Mouse (Mus musculus): ENCODE measurements around the gene Otx2. TPM values are rescaled to one million over a fixed set of nuclear protein-coding genes. Genes with fewer than 3 reads are reported as not detected.

Gene Otx2
- polyA plus RNA-seq, 1 experiment, result not detected

DNA sequence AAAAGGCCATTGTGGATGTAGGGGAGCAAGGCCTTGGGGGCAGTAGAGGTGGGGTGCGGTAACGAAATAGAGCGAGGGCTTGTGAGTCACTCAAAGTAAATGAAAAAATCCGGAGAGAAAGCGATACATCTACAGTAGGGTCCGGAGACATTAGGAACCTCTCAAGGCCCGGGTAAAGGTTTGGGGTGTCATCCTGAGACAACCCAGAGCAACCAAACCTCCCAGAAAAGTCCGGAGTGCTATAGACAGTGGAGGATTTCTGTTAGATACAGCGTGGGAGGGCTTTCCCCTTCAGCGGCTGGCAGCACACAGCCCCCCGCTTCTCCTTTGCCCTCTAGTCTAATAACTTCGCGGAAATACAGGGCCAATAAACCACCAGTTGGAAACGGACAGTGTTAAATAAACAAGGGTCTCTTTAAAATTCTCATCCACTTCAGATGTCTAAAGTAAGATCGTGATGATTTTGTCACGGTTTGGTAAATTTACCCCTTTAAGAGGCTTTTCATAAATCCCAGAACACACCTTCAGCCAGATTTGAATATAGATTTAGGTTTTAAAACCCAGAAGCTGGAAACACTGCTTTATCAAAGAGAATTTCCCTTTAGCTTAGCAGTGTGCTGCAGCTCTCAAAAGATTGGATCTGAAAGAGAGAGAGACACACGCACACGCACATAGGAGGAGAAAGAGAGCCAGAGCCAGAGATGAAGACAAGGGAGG lies 3.9 kb downstream of the Otx2 start:
- TF ChIP-seq CTCF (IDR thresholded peaks at IDR 0.05; ENCODE audit: low read depth, low read length), result no peak
- no peak for TF ChIP-seq POLR2A (IDR thresholded peaks at IDR 0.05; ENCODE audit: borderline replicate concordance, low read depth, low read length)
- H3K4me3 ChIP-seq (ENCODE audit: insufficient read depth, low read length), result no peak overlapping the region

DNA sequence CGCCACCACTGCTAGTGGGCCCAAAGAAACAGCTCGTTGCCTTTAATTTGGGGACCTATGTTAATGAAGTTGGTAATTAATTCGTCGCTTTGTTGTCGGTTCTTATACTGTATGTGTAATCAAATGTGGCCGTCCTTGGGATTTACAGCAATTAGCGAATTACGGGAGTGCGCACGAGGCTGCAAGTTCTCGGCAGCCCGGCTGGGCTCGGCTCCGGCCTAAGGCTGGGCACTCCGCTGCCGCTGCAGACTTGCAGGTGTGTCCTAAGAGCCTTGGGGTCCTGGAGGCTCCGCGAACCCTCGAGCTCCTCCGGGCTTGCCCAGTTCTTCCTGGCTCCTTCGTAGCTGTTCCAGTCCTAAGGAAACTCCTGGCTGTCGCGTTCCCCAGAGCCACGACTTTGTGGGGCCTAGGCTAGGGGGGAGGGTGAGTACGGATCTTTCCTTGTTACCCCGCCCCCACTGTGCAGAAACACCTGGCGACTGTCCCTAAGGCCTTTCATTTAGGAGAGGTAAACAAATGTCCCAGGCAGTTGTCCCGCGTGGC lies 4.8 kb downstream of the Otx2 start:
- H3K4me1 ChIP-seq (ENCODE audit: control insufficient read depth, insufficient read depth, low read length), result no peaks in the 10 kb centered on the region
- H3K4me3 ChIP-seq (ENCODE audit: insufficient read depth, low read length), result no peak overlapping the region
- no peak overlapping the region for H3K27ac ChIP-seq (ENCODE audit: insufficient read depth, low read depth, low read length)
- TF ChIP-seq POLR2A (IDR thresholded peaks at IDR 0.05; ENCODE audit: borderline replicate concordance, low read depth, low read length) (no peak), CTCF (IDR thresholded peaks at IDR 0.05; ENCODE audit: low read depth, low read length) (no peak)

More for the DNA sequence above, 3.9 kb downstream of the Otx2 start:
- no peak overlapping the region for H3K27ac ChIP-seq (ENCODE audit: insufficient read depth, low read depth, low read length)
- no peaks in the 10 kb centered on the region for H3K4me1 ChIP-seq (ENCODE audit: control insufficient read depth, insufficient read depth, low read length)

DNA sequence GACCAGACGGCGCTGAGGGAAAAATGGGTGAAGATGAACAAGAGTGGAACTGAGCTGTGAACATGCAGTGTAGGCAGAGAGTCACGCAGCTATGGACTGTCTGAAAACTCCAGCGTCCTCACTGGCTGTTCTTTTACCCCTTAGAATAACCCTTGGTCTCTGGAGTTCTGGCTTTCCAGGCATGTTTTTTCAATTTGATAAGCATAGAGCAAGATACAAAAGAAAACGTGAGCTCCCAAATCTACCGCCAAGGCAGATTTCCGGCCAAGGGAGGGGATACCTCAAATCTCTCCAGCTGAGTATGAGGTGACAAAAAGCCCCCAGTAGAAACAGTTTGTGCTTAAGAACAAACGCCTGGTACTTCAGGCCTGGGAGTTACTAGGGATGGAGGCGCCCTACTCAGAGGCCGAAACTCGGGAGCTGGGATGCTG lies 5.6 kb downstream of the Otx2 start:
- no peak overlapping the region for H3K27ac ChIP-seq (ENCODE audit: insufficient read depth, low read depth, low read length)
- no peak for TF ChIP-seq POLR2A (IDR thresholded peaks at IDR 0.05; ENCODE audit: borderline replicate concordance, low read depth, low read length)
- TF ChIP-seq CTCF (IDR thresholded peaks at IDR 0.05; ENCODE audit: low read depth, low read length), result no peak
- H3K4me3 ChIP-seq (ENCODE audit: insufficient read depth, low read length), result no peak overlapping the region
- no peaks in the 10 kb centered on the region for H3K4me1 ChIP-seq (ENCODE audit: control insufficient read depth, insufficient read depth, low read length)

DNA sequence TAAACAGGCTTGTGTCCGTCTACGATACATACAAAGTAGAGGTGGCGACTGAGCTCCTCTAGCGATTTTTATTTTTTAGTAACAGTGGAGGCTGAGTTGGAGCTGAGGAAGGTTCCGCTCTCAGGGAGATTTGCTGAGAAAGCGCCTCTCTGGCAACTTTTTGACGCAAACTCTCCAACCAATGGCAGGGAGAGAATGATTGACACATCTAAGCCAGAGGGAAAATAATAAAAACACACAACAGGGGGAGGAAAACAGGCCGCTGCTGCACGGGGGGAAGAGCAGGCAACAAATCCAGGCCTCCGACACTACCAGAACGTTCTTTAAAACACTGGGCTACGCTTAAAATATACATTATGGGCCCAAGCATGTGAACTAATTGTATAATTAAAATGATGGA lies 6.2 kb downstream of the Otx2 start:
- Histone ChIP-seq H3K27ac (ENCODE audit: insufficient read depth, low read depth, low read length) (no peak overlapping the region), H3K4me1 (ENCODE audit: control insufficient read depth, insufficient read depth, low read length) (no peaks in the 10 kb centered on the region), H3K4me3 (ENCODE audit: insufficient read depth, low read length) (no peak overlapping the region)
- TF ChIP-seq POLR2A (IDR thresholded peaks at IDR 0.05; ENCODE audit: borderline replicate concordance, low read depth, low read length), result no peak
- no peak for TF ChIP-seq CTCF (IDR thresholded peaks at IDR 0.05; ENCODE audit: low read depth, low read length)

DNA sequence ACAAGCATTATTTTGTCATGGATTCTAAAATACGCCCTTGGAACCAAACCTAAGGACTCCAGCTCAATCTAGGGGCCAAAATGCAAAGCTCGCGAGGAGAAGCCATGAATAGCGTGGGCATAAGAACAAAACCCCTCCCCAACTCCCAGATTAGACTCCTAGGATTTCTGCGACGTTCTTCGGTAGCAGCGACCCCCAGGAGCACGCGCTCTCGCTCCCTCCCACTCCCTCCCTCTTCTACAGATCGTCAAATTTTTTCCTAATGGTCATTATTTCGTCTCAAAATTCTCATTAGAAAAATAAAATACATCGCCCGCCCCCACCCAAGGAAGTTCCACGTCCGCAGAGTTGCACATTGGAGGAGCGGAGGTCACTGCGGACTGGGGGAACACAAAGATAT lies 6.8 kb downstream of the Otx2 start:
- H3K4me3 ChIP-seq (ENCODE audit: insufficient read depth, low read length), result no peak overlapping the region
- no peaks in the 10 kb centered on the region for H3K4me1 ChIP-seq (ENCODE audit: control insufficient read depth, insufficient read depth, low read length)
- no peak for TF ChIP-seq POLR2A (IDR thresholded peaks at IDR 0.05; ENCODE audit: borderline replicate concordance, low read depth, low read length)
- TF ChIP-seq CTCF (IDR thresholded peaks at IDR 0.05; ENCODE audit: low read depth, low read length), result no peak; the same call in 1 of the 2 replicates
- no peak overlapping the region for H3K27ac ChIP-seq (ENCODE audit: insufficient read depth, low read depth, low read length)

DNA sequence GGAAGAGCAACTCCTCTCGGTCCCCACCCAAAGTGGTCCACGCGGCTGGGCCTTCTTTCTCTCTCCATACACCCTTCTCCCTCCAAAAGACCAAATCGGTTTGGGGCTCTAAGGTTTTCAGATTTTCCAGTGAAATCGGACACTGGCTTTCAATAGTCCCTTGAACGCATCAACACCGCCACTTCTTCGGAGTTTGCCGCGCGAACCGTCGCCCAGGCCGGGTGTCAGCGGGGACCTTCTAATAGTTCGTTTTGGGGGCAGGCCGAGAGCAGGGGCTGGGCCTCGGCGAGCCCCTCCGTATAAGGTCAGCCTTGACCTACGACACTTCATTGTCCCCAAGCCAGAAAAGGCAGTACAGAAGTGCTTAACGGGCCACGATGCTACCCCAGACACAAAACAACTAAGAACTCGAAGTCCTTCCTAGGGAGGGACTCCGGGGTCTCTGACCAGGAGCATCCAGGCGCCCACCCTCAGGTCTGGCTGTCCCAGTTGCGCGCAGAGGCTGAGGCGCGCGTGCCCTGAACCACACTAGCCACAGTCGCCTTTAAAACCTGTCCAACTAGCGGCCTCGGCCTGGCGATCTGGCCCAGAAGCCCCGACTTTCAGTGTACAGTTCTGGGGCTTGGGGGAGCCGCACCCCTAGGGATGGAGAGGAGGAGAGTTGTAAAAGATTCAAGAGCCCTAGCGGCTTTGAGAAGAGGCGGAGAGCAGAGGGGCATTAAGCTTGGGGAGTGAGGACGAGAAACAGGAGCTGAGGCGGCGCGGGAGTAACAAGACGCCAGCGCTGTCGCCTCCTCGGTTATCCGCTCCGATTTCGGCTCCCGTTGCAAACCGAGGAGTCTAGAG lies 7.6 kb downstream of the Otx2 start:
- H3K27ac ChIP-seq (ENCODE audit: insufficient read depth, low read depth, low read length), result no peak overlapping the region
- no peak overlapping the region for H3K4me3 ChIP-seq (ENCODE audit: insufficient read depth, low read length)
- H3K4me1 ChIP-seq (ENCODE audit: control insufficient read depth, insufficient read depth, low read length), result no peaks in the 10 kb centered on the region; the same call in 1 of the 2 replicates
- TF ChIP-seq POLR2A (IDR thresholded peaks at IDR 0.05; ENCODE audit: borderline replicate concordance, low read depth, low read length) (no peak), CTCF (IDR thresholded peaks at IDR 0.05; ENCODE audit: low read depth, low read length) (no peak)

DNA sequence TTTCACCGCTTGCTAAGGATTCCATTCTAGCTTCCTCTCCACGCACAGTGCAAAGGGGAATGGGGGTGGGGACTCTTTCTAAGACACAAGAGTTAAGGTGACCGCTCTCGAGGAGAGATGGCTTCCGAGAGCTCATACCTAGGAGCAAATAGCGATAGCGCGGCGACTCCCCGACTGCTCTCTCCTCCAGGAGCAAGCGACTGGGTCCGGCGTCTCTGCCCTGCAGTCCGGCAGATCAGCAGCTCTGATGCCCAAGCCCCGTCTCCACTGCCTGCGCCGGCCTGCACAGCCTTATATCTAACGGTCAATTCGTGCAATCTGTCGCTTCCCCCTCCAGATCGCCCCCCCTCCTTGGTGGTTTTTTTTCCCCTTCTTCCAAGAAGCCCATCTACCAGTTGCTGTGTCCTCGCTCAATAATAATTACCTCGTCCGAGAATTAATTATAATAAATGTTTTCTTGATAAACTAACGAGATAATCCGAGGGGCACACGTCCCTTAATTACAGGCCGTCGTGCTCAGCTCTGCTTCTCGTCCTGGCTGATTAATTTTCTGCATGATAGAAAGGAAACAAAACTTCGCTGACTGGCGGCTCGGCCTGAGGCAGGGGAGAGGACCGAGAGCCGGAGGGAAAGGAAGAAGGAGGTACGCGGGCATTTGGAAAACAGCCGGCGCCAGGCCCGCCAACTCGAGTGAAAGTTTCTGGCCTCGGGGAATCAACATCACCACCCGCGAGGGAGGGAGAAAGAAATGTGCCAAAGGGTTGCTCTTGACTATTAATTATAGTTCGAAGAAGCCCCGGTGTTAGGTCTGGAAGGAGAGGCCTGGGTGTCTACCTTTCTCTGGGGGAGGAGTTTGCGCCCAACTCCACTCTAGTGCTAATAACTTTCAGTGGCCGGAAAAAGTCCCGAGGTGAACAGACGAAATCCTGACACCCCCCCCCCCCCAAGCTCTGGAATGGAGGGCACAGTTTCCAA lies 8.5 kb downstream of the Otx2 start:
- H3K27ac ChIP-seq (ENCODE audit: insufficient read depth, low read depth, low read length), result no peak overlapping the region
- TF ChIP-seq CTCF (IDR thresholded peaks at IDR 0.05; ENCODE audit: low read depth, low read length), result no peak
- TF ChIP-seq POLR2A (IDR thresholded peaks at IDR 0.05; ENCODE audit: borderline replicate concordance, low read depth, low read length), result no peak
- H3K4me1 ChIP-seq (ENCODE audit: control insufficient read depth, insufficient read depth, low read length), result no peaks in the 10 kb centered on the region; the same call in 1 of the 2 replicates
- H3K4me3 ChIP-seq (ENCODE audit: insufficient read depth, low read length), result peak overlapping the region; percentile 25; the same call in 1 of the 2 replicates

DNA sequence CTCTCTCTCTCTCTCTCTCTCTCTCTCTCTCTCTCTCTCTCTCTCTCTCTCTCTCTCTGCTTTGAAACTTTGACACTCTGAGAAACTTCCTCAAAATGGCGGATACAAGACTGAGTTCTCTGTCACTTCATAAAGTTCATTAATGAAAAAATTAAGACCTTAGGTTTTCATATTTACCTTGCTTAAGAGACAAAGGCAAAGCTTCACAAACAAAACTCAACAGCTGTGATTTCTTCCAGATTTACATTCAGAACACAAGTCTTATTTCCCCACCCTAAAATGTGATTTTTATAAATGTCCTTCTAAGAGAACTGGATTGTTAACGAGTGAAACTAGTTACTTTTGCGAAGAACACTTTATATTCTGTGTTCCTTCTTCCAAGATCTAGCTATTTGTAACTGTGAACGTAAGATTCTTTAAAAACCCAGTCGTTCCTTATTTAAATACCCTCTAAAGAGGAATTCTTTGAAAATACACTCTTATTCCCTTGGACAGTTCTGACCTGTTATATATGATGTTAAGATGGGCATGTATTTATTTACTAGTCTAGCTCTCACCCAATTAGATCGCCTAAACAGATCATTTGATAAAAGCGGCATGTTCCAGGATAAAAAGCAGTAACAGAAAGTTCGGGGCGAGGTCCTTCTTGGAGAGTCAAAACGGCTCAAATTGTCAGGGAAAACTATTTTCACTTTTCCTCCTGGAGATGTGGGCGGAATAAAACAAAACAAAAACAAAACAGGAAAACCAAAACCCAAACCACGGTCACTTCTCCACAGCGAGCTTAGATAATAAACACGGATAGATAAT lies 9.4 kb downstream of the Otx2 start:
- no peaks in the 10 kb centered on the region; the same call in 1 of the 2 replicates for H3K4me1 ChIP-seq (ENCODE audit: control insufficient read depth, insufficient read depth, low read length)
- H3K4me3 ChIP-seq (ENCODE audit: insufficient read depth, low read length), result peak overlapping the region; percentile 25; the same call in 1 of the 2 replicates
- TF ChIP-seq CTCF (IDR thresholded peaks at IDR 0.05; ENCODE audit: low read depth, low read length) (no peak), POLR2A (IDR thresholded peaks at IDR 0.05; ENCODE audit: borderline replicate concordance, low read depth, low read length) (no peak)
- no peak overlapping the region for H3K27ac ChIP-seq (ENCODE audit: insufficient read depth, low read depth, low read length)
